Mouse (Mus musculus) stomach, postnatal 0 days (tissue): ENCODE measurements around the gene Apc2.

Experiments used
- CTCF ChIP-seq: IDR thresholded peaks from 2 replicates; pipeline ENCODE4 v1.5.1; 2016; ENCODE audit warnings: antibody characterized with exemption, low read depth, mild to moderate bottlenecking, moderate library complexity
- EP300 ChIP-seq: optimal IDR thresholded peaks from 2 replicates; pipeline ENCODE3; 2016; ENCODE audit warnings: antibody characterized with exemption

DNA sequence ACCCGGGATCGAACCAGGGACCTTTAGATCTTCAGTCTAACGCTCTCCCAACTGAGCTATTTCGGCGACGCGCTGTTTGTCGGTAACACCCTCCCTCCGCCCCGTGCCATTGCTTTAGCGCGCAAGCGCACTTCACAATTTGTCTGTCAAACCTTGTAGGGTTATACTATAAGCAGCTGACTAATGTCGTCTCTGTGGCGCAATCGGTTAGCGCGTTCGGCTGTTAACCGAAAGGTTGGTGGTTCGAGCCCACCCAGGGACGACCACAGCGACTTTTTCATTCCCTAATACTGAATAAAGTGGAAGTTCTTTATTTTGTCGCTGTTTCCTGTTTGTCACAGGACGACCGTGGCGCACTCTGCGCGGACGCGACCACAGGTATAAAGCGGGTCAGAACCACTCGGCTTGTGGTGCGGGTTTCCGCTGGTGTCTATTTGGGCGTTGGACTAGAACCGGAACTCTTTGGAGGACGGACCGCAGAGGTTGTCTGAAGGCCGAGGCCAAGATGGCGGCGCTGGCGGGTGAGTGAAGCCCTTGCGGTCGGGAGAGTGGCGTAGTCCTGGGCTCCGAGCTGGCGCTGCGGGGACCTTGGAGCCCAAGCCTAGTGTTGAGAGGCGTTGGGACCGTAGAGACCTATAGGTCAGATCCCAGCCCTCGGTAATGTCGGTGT lies 46.7 kb upstream of the Apc2 start, which contains the start of gene Ndufs7:
- TF ChIP-seq CTCF (no peak; the same call in 1 of the 2 replicates), EP300 (peak; percentile 88)
